Mouse (Mus musculus) MEL (cell line): ENCODE measurements around the gene Prc1.

ENCODE experiments used
- POLR2A ChIP-seq, 2 experiments: IDR thresholded peaks; 2 replicates each; pipeline ENCODE4 v1.6.1; 2011 to 2012; ENCODE audit warnings: low read length in 2 of 2, mild to moderate bottlenecking in 2 of 2, control low read depth in 1 of 2, improper control_type of control experiment in 1 of 2, low read depth in 1 of 2, moderate library complexity in 1 of 2; ENCODE audit not compliant: control insufficient read depth in 1 of 2, insufficient read depth in 1 of 2, poor library complexity in 1 of 2
- SMC3 ChIP-seq: IDR thresholded peaks from 2 replicates; pipeline ENCODE4 v1.6.1; 2011; ENCODE audit warnings: low read depth, low read length, improper control_type of control experiment

- TF ChIP-seq POLR2A (IDR thresholded peaks at IDR 0.05; ENCODE audit: control insufficient read depth in 1 of 2, insufficient read depth in 1 of 2, low read depth in 1 of 2, low read length in 2 of 2, poor library complexity in 1 of 2) (no peak), SMC3 (no peak)
These were observed 42.7 kb downstream of the Prc1 start for GRCm38 (mm10) chr7:80336932-80337331.
